17 mouse cellular contexts compared by ENCODE assay signal in the genomic region with DNA sequence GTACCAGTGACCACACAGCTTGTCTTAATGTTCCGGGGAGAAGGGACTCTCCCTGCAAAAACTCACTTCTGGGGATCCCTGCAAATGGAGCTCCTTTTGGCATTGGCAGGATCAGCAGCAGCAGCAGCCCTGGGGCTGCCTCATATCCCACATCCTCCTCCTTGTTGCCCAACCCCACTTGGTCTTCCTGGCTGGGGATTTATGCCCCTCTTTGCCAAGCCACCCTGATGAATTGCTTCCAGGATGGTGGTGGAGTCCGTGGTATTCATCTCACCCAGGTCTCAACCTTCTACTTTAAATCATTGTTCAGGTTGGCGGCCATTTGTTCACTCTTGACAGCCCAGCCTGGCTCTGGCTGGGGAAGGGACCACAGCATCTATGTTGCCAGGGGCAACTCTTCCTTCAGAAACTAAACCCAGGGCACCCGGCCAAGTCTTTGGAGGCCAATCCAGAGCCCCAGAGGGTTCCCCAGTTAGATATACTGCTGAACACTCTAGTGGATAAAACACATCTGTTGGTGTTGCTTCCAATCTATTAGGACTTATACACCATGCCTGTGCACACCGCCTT.
DNase-seq lines count a peak whose midpoint lies in the region; ATAC-seq lines count a peak whose summit lies in the region.
"Had no signal": no experiment of that assay in that cellular context is flagged by ENCODE, and none has a peak within 500 bp of the region (broad histone marks: within the 10 kb centered on the region; RNA-seq: fewer than 3 reads in every experiment).

No protein-coding gene starts in this region.

- peak; percentile 74 for DNase-seq in heart, adult 11 months
- DNase-seq in heart, adult 9 months (ENCODE audit: low spot score in 2 of 2): no peak
- peak; percentile 18 for DNase-seq in kidney, postnatal 4 days
- no peak for DNase-seq in kidney, postnatal 36 days
- DNase-seq in right cerebral cortex, postnatal 10 days (ENCODE audit: low spot score in 2 of 2): peak; percentile 35 to 62
- DNase-seq in right cerebral cortex, postnatal 25 days: no peak
- DNase-seq in urinary bladder, adult 2 months (ENCODE audit: low spot score): no peak
- DNase-seq: adrenal gland, postnatal 36 days; cerebellum, adult 9-10 months; heart, adult 18-20 months; kidney, adult 8-10 months; layer of hippocampus, postnatal 36 days; thymus, postnatal 36 days had no signal

- no peak overlapping the region for H3K4me3 ChIP-seq in neural tube, embryonic 14.5 days (ENCODE audit: low read depth, low read length)
- H3K4me3 ChIP-seq: lung, embryonic 15.5 days; myocyte had no signal

- no peaks in the 10 kb centered on the region for H3K27me3 ChIP-seq in neural tube, embryonic 14.5 days (ENCODE audit: control insufficient read depth, insufficient read depth, low read length)
- H3K27me3 ChIP-seq: lung, embryonic 15.5 days had no signal

- no peaks in the 10 kb centered on the region for H3K9me3 ChIP-seq in neural tube, embryonic 14.5 days (ENCODE audit: control insufficient read depth, low read length)
- H3K9me3 ChIP-seq: lung, embryonic 15.5 days had no signal

- H3K4me2 ChIP-seq in neural tube, embryonic 14.5 days (ENCODE audit: low read depth, low read length): no peak overlapping the region
- H3K4me2 ChIP-seq: liver, embryonic 11.5 days; lung, embryonic 15.5 days had no signal

- no peaks in the 10 kb centered on the region for H3K36me3 ChIP-seq in neural tube, embryonic 14.5 days (ENCODE audit: control insufficient read depth, insufficient read depth, low read length)
- H3K36me3 ChIP-seq: lung, embryonic 15.5 days had no signal

- no peak overlapping the region for H3K9ac ChIP-seq in neural tube, embryonic 14.5 days (replicated peaks; ENCODE audit: low read depth, low read length)
- H3K9ac ChIP-seq: lung, embryonic 15.5 days had no signal

- 53% methylated on average over 5 of the region's 5 CpGs for WGBS in neural tube, embryonic 14.5 days

- peak; percentile 51; the same call in 1 of the 2 replicates for ATAC-seq in neural tube, embryonic 14.5 days (ENCODE audit: low read depth)

- H3K27ac ChIP-seq in neural tube, embryonic 14.5 days (ENCODE audit: low read depth, low read length): no peak overlapping the region
- H3K27ac ChIP-seq: lung, embryonic 15.5 days had no signal

- H3K4me1 ChIP-seq in neural tube, embryonic 14.5 days (ENCODE audit: control insufficient read depth, insufficient read depth, low read length): 0 out of 2 replicates have a peak, but pooled peaks cover under 1% of the 10 kb centered on the region

Comparison
In these comparisons a context has a peak if more than half of its experiments do, and no peak if none do; other contexts are left out.
1. DNase-seq: peak in heart, adult 11 months (single experiment), kidney, postnatal 4 days (2 of 2) and right cerebral cortex, postnatal 10 days (2 of 2); none in heart, adult 9 months (0 of 2), kidney, postnatal 36 days (0 of 2), right cerebral cortex, postnatal 25 days (single experiment) and urinary bladder, adult 2 months (single experiment).